Mouse (Mus musculus): Measurements from ENCODE around the gene Iqgap2. TPM values are rescaled to one million over a fixed set of nuclear protein-coding genes. Genes with fewer than 3 reads are reported as not detected.

Gene Iqgap2
- polyA plus RNA-seq, 1 experiment from 2014 or later = 9.8 TPM

DNA sequence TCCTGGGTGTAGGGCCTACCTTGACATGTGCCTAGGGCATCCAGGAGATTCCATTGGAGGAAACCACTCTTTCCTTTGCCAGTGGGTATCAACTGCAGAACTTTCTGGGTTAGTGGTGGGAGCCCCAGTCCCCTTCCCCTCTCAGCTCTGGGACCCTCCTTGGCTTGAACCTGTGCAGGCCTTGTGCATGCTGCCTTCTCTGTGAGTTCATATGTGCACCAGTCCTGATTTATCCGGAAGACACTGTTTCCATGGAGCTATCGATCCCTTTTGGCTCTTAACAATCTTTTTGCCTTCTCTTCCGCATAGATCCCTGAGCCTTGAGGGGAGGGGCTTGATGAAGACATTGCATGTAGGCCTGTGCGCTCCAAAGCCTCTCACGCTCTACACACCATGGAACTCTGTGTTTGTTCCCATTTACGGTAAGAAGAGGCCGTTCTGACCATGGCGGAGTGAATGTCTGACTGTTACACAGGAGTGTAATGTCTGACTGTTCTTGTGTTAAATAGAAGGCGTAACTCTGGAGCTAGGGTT lies 195.5 kb downstream of the Iqgap2 start:
- Histone ChIP-seq H3K27me3 (ENCODE audit: insufficient read depth, low read length) (no peaks in the 10 kb centered on the region), H3K9me3 (ENCODE audit: low read depth, low read length) (no peaks in the 10 kb centered on the region), H3K9ac (no peak overlapping the region), H3K36me3 (ENCODE audit: insufficient read depth) (no peaks in the 10 kb centered on the region), H3K27ac (ENCODE audit: low read depth) (no peak overlapping the region; the same call in 1 of the 2 replicates), H3K4me3 (ENCODE audit: low read depth, low read length) (no peak overlapping the region), H3K4me2 (no peak overlapping the region), H3K4me1 (ENCODE audit: insufficient read depth) (no peaks in the 10 kb centered on the region)
- 92% methylated on average over 9 of the region's 9 CpGs for WGBS
- no peak for ATAC-seq (ENCODE audit: insufficient read depth)
- TF ChIP-seq CTCF (IDR thresholded peaks at IDR 0.05; ENCODE audit: low read depth) = no peak
- no peak for DNase-seq

DNA sequence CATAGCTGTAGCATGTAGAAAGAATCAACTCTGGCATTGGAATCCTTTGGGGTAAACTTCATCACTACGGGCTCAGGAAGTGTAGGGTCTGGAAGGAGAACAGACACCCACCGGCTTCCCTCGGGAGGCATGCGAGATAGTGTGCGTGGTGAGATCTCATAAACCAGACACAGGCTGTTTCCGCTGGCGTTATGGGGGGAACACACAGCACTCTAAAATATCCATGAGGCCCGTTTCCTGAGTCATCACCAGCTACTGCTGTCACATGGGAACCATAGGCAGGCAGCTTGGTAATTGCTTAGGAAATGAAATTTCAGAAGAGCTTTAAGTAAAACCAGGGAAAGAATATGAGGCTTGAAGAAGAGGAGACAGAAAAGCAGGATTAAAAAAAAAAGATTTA lies 199.5 kb downstream of the Iqgap2 start:
- no peaks in the 10 kb centered on the region for H3K4me1 ChIP-seq (ENCODE audit: insufficient read depth)
- H3K27ac ChIP-seq (ENCODE audit: low read depth) = no peak overlapping the region
- TF ChIP-seq CTCF (IDR thresholded peaks at IDR 0.05; ENCODE audit: low read depth) = no peak
- H3K27me3 ChIP-seq (ENCODE audit: insufficient read depth, low read length) = no peaks in the 10 kb centered on the region
- DNase-seq (no peak), ATAC-seq (ENCODE audit: insufficient read depth) (no peak)
- H3K4me2 ChIP-seq = no peak overlapping the region
- no peaks in the 10 kb centered on the region for H3K36me3 ChIP-seq (ENCODE audit: insufficient read depth)
- no peak overlapping the region for H3K4me3 ChIP-seq (ENCODE audit: low read depth, low read length)
- H3K9me3 ChIP-seq (ENCODE audit: low read depth, low read length) = no peaks in the 10 kb centered on the region
- H3K9ac ChIP-seq = no peak overlapping the region
- WGBS = 78% methylated on average over 8 of the region's 8 CpGs

DNA sequence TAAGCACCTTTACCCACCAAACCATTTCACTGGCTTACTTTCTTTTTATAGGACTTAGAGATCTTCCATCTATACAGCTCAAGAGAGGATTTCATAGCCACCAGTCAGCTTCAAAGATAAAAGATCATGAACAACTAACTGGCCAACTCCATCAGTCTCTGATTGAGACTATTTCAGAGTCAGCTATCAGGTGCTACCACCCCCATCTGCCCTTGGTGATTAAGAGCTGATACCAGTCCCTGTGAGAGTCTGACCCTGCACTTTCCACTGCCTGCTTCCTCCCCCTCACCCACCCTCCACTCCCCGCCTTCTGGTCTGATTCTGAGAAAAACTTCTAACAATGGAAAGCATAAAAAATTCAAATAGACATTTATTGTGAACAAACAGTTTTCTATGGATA lies 203.1 kb downstream of the Iqgap2 start:
- no peak for DNase-seq
- H3K27me3 ChIP-seq (ENCODE audit: insufficient read depth, low read length) = no peaks in the 10 kb centered on the region
- no peak overlapping the region for H3K27ac ChIP-seq (ENCODE audit: low read depth)
- no peaks in the 10 kb centered on the region for H3K4me1 ChIP-seq (ENCODE audit: insufficient read depth)
- no peak for TF ChIP-seq CTCF (IDR thresholded peaks at IDR 0.05; ENCODE audit: low read depth)
- H3K4me2 ChIP-seq = no peak overlapping the region
- H3K36me3 ChIP-seq (ENCODE audit: insufficient read depth) = no peaks in the 10 kb centered on the region
- H3K4me3 ChIP-seq (ENCODE audit: low read depth, low read length) = no peak overlapping the region
- no peak overlapping the region for H3K9ac ChIP-seq
- no peak for ATAC-seq (ENCODE audit: insufficient read depth)
- H3K9me3 ChIP-seq (ENCODE audit: low read depth, low read length) = no peaks in the 10 kb centered on the region
- 88% methylated on average over 1 of the region's 1 CpGs for WGBS

DNA sequence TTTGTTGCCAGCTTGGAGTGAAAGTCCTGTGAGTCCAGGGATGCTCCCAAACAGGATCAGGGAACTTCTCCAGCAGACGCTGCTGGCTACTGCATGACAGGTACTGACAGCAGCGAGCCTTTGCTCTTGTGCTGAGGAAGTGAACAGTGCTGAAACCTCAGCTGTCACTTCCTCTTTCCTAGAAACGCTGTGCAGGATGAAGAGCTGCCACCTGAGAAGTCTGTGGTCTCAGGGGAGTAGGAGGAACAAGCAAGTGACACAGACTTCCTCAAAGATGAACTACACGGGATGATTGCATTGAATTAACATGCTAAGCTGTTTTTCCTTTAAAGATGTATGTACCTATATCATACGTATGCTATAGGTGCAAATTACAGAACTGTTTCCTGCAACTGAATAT lies 206.0 kb downstream of the Iqgap2 start:
- Histone ChIP-seq H3K9me3 (ENCODE audit: low read depth, low read length) (no peaks in the 10 kb centered on the region), H3K9ac (no peak overlapping the region), H3K27me3 (ENCODE audit: insufficient read depth, low read length) (no peaks in the 10 kb centered on the region), H3K36me3 (ENCODE audit: insufficient read depth) (no peaks in the 10 kb centered on the region), H3K4me3 (ENCODE audit: low read depth, low read length) (no peak overlapping the region), H3K27ac (ENCODE audit: low read depth) (no peak overlapping the region), H3K4me2 (no peak overlapping the region), H3K4me1 (ENCODE audit: insufficient read depth) (no peaks in the 10 kb centered on the region)
- TF ChIP-seq CTCF (IDR thresholded peaks at IDR 0.05; ENCODE audit: low read depth) = no peak
- ATAC-seq (ENCODE audit: insufficient read depth) (no peak), DNase-seq (no peak)
- 60% methylated on average over 5 of the region's 5 CpGs for WGBS

DNA sequence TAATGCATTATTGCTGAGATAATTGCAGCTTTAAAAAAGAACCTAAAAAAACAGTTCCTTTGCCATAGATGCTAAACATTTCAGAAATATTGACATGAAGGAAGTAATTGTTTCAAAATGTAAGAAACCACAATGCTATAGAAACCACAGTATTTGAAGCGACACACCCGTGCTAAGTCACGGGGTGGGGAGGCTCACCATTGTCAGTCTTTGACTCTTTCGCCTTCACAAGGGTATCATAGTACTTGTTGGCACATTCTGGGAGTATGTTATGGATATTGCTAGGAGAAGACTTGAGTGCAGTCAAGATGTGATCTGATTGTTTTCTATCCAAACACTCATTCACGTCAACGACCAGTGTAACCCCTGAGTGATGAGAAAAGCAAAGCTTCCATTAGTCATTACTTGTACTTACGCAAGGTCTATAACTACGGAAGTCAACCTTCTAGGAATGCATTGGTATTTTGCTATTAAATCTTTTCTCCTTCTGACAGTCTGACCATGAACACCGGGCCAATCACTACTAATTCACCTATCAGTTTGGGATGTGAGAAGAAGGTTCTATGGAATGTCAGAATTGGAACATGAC lies 207.0 kb downstream of the Iqgap2 start:
- 85% methylated on average over 9 of the region's 9 CpGs for WGBS
- no peaks in the 10 kb centered on the region for H3K36me3 ChIP-seq (ENCODE audit: insufficient read depth)
- no peak overlapping the region for H3K9ac ChIP-seq
- DNase-seq (no peak), ATAC-seq (ENCODE audit: insufficient read depth) (no peak)
- no peaks in the 10 kb centered on the region for H3K4me1 ChIP-seq (ENCODE audit: insufficient read depth)
- H3K4me2 ChIP-seq = no peak overlapping the region
- no peak for TF ChIP-seq CTCF (IDR thresholded peaks at IDR 0.05; ENCODE audit: low read depth)
- no peaks in the 10 kb centered on the region for H3K27me3 ChIP-seq (ENCODE audit: insufficient read depth, low read length)
- no peak overlapping the region for H3K4me3 ChIP-seq (ENCODE audit: low read depth, low read length)
- no peaks in the 10 kb centered on the region for H3K9me3 ChIP-seq (ENCODE audit: low read depth, low read length)
- H3K27ac ChIP-seq (ENCODE audit: low read depth) = no peak overlapping the region

DNA sequence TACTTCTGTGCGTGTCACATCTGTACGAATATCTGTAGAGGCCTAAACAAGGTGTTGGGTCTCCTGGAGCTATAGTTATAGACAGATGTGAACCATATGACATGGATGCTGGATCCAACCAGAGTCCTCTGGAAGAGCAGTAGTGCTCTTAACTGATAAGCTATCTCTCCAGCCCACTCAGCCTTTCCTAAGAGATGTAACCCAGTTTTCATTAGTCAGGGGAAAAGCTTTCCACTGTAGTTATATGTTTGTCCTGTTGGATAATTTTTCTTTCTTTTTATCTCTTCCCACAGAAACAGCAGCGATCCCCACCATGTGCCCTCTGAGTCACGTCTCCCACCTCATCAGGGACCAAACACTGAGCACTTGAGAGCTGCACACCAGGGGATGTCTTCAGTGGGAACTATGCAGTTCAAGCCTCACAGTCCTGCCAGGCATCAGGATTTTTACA lies 212.2 kb downstream of the Iqgap2 start:
- Histone ChIP-seq H3K36me3 (ENCODE audit: insufficient read depth) (no peaks in the 10 kb centered on the region), H3K4me2 (no peak overlapping the region), H3K4me1 (ENCODE audit: insufficient read depth) (no peaks in the 10 kb centered on the region), H3K9me3 (ENCODE audit: low read depth, low read length) (no peaks in the 10 kb centered on the region), H3K27me3 (ENCODE audit: insufficient read depth, low read length) (no peaks in the 10 kb centered on the region), H3K27ac (ENCODE audit: low read depth) (no peak overlapping the region), H3K9ac (no peak overlapping the region), H3K4me3 (ENCODE audit: low read depth, low read length) (no peak overlapping the region)
- 65% methylated on average over 4 of the region's 4 CpGs for WGBS
- no peak for TF ChIP-seq CTCF (IDR thresholded peaks at IDR 0.05; ENCODE audit: low read depth)
- no peak for DNase-seq
- ATAC-seq (ENCODE audit: insufficient read depth) = peak; percentile 63

DNA sequence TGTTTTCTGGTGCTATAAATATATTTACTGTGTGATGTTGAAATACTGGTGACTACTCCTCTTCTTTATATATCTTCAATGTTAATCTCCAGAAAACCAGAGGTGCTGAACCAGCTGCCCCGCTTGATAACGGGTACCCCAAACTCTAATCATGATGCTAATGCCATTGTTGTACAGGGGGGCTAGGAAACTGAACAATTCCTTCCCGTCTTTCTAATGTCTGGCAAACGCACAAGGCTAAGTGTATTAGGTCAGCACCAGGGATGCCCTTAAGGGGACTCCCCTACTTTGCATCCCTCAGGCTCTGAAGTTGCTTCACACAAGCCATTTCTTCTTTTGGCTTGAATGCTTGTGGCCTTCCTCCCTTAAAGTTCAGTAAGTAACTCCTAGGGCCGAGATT lies 212.6 kb downstream of the Iqgap2 start:
- Histone ChIP-seq H3K27me3 (ENCODE audit: insufficient read depth, low read length) (no peaks in the 10 kb centered on the region), H3K27ac (ENCODE audit: low read depth) (no peak overlapping the region), H3K4me1 (ENCODE audit: insufficient read depth) (no peaks in the 10 kb centered on the region), H3K9ac (no peak overlapping the region), H3K36me3 (ENCODE audit: insufficient read depth) (no peaks in the 10 kb centered on the region), H3K9me3 (ENCODE audit: low read depth, low read length) (no peaks in the 10 kb centered on the region), H3K4me3 (ENCODE audit: low read depth, low read length) (no peak overlapping the region), H3K4me2 (no peak overlapping the region)
- ATAC-seq (ENCODE audit: insufficient read depth) = no peak
- WGBS = 84% methylated on average over 5 of the region's 5 CpGs
- no peak for TF ChIP-seq CTCF (IDR thresholded peaks at IDR 0.05; ENCODE audit: low read depth)
- DNase-seq = no peak

All from lung, embryonic 14.5 days (tissue).